Mouse (Mus musculus) left cerebral cortex, postnatal 14 days (tissue): ENCODE results near the gene Tead1. TPM values are rescaled to one million over a fixed set of nuclear protein-coding genes. Genes with fewer than 3 reads are reported as not detected.

Source experiments
- DNase-seq, 2 experiments: peaks; one replicate each; pipeline ENCODE4 v3.0.0; 2021 to 2022; ENCODE audit warnings: low spot score in 2 of 2, mixed read lengths in 1 of 2
- intact Hi-C: fragments of 180-260 bp; cut with DNase I; formaldehyde crosslinking; loops from one replicate; pipeline ENCODE4 v1.15.1; 2025
- total RNA-seq, 2 experiments: library from RNA; stranded (reverse); gene quantifications; 2 replicates each; pipeline ENCODE4 v1.2.3; 2021

Gene Tead1
- total RNA-seq, 2 experiments from 2014 or later: 14.3 to 15.8 TPM

DNA sequence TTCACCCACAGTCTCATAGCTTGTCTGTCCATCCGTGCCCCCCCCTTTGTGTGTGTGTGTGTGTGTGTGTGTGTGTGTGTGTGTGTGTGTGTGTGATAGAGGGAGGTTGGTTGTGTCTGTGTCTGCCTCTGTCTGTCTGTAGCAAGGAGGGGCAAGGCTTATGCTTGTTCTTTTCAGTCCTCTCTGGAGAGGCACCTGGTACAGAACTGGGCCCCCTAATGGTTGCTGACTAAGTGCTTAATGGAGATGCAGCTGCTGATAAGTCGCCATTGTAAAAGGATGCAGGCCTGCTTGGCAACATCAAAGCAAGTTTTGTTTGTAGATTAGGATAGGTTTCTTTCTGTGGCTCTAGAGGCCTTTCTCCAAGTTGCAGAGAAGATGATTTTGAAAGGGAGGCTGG lies 115.4 kb downstream of the Tead1 start:
- intact Hi-C loops: no loop called here
- no peak for DNase-seq

DNA sequence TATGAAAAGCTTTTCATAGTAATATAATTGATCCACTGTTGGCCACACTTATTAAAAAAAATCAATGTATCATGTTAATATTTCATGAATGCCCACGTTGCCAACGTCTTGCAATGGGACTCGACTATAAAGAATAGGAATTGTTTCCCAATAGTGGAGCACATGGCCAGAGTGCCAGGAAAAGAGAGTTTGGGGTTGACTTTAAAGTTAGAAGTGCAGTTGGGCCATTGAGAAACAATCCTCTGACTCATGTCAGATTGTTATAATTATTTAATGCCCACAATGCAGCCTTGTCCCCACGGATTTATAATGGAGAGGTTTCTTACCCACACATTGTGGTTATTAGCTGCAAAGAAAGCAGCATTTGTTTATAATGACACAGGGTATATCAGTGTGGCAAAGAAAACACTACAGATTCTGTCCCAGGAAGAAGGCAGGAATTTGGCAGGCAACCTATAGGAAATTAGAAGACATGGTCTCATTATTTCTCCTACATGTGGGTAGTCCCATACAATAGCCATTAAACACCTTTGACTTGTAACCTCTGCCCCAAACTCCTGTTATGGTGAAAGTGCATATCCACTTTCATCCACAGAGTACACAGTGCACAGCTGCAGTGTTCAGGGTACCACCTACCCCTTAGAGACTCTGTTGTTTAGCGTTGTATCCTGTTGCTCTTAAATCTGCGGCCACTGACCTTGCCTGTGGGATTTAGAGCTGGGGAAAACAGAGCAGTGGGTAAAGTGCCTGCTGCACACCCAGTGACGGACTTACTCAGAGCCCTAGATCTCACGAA lies 118.6 kb downstream of the Tead1 start:
- DNase-seq: no peak
- intact Hi-C loops: no loop called here

DNA sequence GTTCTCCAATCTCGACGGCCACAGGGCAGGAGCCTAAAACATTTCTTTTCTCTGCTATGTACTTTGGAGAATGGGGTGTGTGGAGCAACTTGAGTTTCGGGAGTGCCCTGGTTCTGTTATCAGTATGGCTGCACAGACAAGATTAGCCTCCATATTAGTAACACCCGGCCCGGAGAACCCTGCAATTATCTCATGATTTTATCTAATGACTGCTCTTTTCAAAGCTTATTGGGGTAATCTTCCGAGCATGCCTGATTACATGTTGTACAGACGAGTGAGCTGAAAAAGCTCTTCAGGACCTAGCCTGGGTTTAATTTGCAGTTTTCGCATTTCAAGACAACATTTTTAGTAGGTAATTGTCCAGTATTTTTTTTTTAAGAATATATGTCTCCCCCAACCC lies 122.6 kb downstream of the Tead1 start:
- intact Hi-C loops: no loop called here
- no peak for DNase-seq

DNA sequence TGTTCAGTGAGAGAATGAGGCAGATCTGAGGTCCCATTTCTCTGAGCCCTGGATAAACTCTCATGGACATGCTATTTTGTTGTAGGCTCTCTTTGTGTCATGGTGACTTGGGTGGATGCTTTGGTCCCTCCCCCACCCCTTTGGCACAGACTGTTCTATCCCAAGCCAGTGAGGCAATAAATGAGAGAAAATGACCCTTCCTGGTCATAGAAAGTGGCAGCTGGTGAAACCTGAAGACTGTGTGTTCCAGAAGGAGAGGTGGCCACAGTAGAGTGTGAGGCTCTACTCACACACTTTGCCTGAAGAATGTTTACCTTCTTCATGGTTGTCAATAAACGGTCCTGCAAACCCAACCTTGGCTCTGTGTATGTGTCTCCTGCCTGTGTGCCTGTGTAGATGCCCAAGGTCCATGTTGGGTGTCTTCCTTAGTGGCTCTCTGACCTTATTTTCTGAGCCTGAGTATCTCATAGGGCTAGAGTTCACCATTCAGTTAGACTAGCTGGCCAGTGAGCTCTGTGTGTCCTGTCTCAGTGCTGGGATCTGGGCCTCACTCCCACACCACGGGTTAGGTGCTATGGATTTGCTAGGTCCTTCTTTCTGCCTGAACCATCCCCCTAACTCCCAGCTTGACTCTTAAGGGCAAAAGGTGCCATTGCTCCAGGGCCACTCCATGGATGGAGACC lies 127.7 kb downstream of the Tead1 start:
- no peak for DNase-seq
- intact Hi-C loops: no loop called here

DNA sequence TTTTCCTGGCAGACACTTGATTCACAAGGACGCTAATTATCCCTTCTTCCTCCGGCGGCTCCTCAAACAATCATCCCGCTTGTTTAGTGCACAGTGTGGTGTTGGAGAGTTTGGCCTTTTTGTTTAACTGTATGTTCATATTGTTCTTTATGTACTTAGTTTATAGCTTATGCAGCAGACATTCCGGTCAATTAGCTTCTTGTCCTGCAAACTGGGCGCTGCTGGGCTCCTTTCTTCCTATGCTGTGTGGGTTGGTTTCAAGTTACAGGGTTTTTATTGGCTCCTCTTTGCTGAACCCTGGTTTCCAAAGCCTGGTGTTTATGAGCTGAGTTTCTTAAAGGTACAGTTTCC lies 128.3 kb downstream of the Tead1 start:
- DNase-seq: no peak
- intact Hi-C loops: no loop called here

DNA sequence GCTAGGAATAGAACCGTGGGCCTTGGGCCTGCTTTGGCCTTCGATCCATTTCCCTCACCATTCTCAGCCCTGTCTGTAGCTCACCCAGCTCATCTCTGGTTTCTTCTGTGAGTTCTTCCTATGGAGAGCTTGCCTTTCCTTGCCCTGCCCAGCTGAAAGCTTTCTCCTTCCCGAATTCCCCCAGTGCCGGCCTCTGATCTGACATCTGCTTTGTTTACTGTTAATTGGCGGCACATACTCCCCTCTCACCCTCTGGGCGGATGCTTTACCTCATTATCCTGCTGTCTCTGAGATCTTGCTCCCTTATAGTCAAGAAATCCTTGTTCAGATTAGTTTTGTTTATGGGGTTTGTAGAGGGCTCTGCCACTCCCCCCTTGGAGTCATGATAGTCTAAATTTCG lies 131.6 kb downstream of the Tead1 start:
- intact Hi-C loops: no loop called here
- DNase-seq: no peak

DNA sequence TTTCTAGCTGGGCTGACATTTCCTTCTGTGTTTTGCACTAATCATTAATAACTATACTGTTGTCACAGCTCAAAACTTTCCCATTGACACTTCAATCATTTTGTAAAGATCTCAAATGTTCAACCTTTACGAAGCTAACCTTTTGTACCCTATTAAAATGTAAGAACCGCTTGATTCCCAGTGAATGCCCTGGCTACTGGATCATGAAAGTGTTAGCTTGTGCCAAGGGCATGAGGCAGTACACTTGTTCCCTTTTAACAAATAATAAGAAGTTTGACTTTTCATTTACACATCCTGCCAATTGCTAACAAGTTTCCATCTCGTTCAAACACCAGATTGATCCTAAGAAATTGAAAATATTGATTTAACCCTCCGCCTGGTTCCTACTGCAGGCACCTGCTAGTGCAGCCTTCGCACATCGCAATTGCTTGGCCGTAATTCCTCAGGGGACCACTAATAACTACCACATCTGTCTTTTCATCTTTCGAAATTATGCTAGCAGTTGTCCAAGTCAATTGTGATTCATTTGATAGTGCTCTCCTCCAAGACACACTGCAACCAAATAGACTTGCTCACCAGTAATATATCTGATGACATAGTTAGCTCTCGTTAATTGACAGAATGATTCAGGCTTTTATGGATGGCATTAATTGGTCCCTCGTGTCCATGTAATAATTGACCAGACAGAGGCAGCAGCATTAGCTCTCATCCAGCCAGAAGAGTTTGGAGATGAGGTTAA lies 133.1 kb downstream of the Tead1 start:
- intact Hi-C loops: no loop called here

DNA sequence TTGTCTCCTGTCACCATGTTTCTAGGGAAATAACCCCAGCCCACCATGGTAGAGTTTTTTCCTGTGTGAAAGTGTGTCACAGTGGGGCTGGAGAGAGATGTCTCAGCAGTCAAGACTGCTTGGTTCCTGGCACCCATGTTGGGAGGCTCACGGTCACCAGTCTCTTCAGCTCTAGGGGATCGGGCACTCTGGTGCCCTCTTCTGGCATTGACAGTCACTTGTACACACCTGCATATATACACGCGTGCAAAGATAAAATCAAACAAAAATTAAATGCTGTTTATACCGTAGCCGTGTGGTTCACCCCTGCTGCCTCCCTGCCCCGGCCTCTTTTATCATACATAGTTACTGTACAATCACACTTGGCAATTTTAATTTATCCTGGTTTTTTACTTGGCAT lies 134.0 kb downstream of the Tead1 start:
- DNase-seq: no peak
- intact Hi-C loops: no loop called here

More for the DNA sequence above, 133.1 kb downstream of the Tead1 start:
- no peak for DNase-seq

DNA sequence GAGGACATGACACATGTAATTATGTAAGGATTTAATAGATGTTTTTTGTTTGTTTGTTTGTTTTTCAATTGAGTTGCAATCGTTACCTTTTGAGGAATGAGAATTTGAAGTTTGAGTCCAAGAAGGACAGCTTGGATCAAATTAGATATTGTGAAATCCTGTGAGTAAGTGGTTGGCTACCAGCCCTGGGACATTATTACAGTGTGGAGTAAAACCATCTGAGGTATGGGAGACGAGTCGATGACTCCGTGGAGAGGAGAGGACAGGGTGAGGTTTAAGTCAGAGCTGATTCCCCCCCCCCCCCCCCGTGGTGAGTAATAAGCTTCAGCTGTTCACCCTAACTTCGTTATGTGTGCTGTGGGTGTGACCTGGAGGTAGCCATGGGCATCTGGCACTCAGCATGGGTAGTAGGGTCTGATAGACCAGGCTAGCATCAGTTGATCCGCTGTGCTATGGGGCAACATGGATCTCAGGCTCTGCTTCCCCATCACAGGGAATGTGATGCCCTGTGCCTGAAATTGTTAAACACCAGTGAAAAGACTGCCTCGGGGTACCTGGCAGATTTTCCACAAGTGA lies 134.7 kb downstream of the Tead1 start:
- DNase-seq: no peak
- intact Hi-C loops: no loop called here

DNA sequence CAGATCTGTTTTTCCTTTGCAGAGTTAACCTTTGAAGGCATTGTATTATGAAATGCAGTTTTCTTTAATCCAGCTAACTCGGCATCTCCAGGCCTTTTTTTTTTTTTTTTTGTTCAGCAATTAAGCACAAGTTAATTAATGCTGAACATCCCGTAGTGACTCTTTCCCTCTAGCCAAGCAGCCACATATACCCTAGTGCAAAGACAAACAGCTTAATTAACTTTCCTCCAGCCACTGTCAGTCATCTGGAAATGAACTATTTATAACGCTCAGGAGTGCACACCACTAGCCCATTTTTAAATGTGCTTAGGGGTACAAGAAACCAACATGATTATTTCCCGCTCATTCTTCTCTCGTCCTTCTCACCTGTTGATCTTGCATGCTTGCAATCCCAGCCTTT lies 136.9 kb downstream of the Tead1 start:
- intact Hi-C loops: no loop called here
- no peak for DNase-seq

DNA sequence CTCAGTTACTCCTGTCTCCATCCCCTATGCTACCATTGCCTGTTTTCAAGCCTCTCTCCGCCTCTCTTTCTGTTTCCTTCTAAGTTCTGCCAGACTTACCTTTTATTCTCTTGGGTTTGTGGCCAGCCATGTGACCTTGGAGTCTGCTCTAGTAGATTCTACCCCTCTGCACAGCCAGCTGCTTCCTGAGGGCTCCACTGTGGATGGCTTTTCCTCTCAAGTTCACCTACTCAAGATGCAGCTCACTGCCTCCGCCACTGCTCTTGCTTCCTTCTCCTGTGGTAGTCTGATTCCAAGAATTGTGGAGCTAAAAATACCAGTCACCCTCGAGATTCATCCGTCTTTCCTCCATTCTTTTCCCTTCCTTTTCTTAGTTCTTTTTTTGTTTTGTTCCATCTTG lies 140.7 kb downstream of the Tead1 start:
- intact Hi-C loops: no loop called here
- DNase-seq: no peak

DNA sequence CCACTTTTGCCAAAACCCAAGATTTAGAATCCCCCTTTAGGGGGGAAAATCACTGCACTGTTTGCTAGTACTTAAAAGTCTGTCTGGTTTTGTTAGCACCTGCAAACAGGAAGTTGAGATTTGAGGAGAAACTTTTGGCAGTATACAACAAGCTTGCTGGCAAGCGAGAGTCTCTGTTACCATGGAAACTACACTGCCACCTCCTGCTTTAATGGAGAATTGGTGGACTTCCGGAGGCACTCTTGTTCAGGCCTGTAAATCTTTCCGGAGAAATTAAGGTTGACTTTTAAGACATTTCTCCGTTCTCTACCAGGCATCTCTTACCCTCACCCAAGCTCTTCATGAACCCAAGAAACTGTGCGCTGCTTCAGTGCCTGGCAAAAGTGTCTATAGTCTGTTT lies 143.8 kb downstream of the Tead1 start:
- intact Hi-C loops: no loop called here
- peak in 1 of 2 experiments; percentile 63 for DNase-seq

DNA sequence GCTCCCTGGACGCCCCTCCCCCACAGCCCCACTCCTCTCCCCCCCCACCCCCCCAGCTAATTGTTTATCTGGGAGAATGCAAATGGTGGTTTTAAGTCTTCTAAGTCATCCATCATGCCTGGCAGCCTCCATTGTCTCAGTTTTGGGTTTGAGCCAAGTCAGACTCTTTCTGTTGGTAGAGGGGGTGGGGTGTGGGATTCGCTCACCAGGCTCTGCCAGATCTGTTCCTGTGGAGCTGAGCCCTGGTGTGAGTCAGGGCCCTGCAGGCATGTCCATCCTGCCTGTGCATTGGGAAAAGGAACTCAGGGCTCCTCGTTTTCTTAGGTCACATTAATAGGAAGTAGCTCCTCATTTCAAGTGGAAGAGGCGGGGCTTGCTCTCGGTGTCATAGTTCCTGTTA lies 144.5 kb downstream of the Tead1 start:
- intact Hi-C loops: no loop called here
- DNase-seq: peak; percentile 15 to 31

DNA sequence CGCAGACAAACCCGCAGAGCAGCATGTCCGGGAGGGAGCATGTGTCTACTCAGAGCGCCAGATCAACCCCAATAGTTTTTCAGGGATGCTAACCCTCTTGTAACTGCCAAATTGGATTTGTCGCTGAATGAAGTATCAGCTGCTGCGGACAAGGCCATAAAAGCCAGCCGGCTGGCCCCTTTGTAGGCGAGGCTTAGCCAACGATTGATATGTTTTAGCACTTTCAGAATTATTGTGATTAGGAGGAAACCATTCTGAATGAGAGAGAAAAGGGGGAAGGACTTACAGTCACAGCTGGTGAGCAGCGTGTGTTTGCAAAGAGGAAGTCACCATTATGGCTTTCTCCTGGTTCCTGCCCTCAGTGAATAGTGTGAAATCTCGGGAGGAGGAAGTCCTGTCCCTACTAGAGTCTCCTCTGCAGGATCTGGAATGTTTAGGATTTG lies 146.2 kb downstream of the Tead1 start:
- no peak for DNase-seq
- intact Hi-C loops: no loop called here

DNA sequence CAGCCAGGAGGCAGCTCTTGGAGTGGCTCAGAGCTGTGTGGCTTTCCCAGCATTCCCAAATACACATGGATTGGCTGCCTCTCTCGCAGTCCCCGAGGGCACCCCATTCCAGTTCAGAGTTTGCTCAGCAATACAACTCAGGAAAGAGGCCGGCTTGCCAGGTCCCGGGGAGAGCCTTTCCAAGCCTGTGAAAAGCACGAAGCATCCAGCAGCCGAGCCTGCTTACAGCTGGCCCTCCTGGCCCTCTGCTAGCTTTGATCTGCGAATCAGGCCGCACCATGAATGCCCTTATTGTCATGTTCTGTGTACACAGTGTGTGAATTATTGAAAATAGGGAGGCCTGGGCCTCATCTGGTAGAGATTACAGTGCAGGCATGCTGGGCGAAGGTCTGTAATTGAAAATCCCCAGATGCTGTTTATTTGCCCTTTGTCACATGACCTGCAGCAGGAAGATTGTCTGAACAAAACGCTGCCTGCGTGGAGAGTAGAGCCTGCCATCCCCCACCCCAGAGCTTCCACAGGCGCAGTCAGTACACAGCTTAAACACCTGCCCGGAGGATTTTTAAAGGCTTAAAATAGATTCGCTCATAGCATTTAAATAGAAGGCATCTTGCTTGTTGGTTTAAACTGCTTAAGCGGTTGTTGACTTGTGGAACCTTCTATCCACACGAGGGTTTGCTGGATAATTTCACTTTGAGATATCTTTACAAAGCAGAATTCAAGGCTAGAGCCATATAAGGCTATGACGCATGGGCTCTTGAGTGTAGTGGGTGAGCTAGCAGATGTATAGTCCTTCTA lies 147.2 kb downstream of the Tead1 start:
- intact Hi-C loops: no loop called here
- peak; percentile 50 to 53 for DNase-seq

DNA sequence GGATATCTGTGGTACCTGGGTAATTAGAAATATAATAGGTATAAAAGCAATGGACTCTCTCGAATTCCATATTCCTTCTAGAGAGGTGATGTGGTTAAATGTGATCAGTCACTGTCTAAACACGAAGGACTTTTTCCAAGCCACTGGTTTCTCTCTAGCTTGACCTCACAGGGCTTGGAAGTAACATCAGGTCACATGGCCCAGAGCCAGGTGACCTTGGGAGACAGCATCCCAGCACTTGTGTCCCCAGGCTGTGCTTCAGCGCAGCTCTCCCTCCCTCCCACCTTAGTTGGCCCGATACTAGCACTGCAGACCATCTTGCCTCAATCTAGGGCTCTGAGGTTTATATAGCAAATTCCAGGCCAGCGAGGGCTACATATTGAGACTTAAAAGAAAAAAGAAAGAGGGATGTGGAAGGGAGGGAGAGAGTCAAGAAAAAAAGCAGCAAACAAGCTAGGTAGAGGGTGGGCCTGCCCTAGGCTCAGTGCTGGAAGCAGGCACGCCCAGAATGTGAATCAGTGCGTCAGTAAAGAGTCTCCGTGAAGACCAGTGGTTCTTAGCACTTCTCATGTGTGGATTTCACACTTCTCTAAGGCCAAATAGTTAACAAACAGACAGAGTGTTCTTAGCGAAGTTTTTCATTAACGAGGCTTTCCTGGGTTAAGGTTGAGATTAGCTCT lies 149.0 kb downstream of the Tead1 start:
- DNase-seq: no peak
- intact Hi-C loops: no loop called here

DNA sequence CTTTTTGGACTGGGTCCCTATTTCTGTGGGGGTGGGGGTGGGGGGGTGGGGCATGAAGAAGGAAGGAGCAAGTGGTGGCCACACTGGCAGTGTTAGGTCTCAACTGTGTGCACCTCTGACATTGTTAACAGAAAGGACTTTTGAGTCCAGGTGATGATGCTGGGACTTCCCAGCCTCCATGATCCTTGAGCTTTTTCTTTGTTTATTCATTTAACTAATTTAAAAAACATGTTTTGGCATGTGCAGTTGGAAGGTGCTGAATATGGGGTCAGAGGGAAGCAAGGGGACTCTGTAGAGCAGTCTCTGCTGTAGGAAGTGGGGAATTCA lies 149.5 kb downstream of the Tead1 start:
- no peak for DNase-seq

DNA sequence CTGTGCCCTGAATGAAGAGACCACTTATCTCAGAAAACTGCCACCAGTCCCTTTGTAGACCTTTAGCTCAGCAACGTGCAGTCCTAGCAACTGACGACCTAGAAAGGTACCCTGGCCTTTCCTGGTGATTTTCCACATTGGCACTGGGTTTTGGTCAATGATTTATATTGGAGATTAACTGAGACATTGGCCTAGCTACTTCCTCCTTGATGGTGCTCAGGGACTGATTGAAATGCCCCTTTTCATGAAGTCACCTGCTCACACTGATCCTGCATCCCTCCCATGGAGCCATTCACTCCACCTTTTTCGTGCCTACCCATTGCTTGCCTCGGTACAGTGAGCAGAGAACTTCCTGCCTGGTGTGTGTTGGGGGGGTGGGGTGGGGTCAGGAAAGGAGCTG lies 151.8 kb downstream of the Tead1 start:
- no peak for DNase-seq
- intact Hi-C loops: no loop called here

More for the DNA sequence above, 149.5 kb downstream of the Tead1 start:
- intact Hi-C loops: no loop called here

DNA sequence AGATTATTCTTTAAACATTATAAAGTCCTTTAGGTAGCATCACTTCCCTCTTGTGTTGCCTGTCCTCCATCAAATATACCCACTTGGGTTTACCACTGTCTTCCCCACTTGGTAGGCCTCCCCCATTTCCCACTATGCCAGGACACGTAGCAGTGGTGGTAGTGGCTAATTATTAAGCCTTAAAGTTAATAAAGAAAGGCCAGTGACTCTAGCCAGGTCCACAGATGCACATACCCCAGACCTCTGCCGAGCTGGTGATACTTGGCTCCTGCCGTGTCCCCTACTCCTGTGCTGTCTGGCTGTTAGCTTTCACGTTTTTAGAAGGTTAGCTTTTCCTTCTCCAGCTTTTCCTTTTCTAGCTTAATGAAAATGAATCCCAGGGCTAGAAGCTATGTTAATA lies 152.3 kb downstream of the Tead1 start:
- intact Hi-C loops: no loop called here
- DNase-seq: no peak
